Mouse (Mus musculus) C2C12 (cell line): ENCODE measurements at regions not wholly inside any gene's neighbourhood (a gene's known extent, or its start where the extent isn't known, plus 50 kb on each side); places are given as distances from the start of the nearest gene placed in this dataset.

Experiments
- CTCF ChIP-seq: IDR thresholded peaks from one replicate; pipeline ENCODE4 v1.5.1; 2011; ENCODE audit not compliant: control insufficient read depth, insufficient read depth, insufficient read length
- MAX ChIP-seq: IDR thresholded peaks from one replicate; pipeline ENCODE4 v1.6.1; 2011; ENCODE audit warnings: mild to moderate bottlenecking, control low read depth

- TF ChIP-seq CTCF: no peak
- no peak for TF ChIP-seq MAX
Observed at GRCm38 (mm10) chr3:159787776-159788175, 51.7 kb upstream of the Wls start.
